Mouse (Mus musculus): ENCODE measurements around the gene Mical1.

Mical1 gene

GRCm38 (mm10) chr10:41477278-41478181 lies 1.4 kb downstream of the Mical1 start:
- peak; percentile 87 for DNase-seq (ENCODE audit: low spot score)

- DNase-seq (ENCODE audit: low spot score), result no peak
Measured at GRCm38 (mm10) chr10:41479961-41480360, 3.8 kb downstream of the Mical1 start.

GRCm38 (mm10) chr10:41480938-41481880 lies 5.1 kb downstream of the Mical1 start:
- DNase-seq (ENCODE audit: low spot score), result no peak

GRCm38 (mm10) chr10:41482446-41482845 lies 6.3 kb downstream of the Mical1 start:
- DNase-seq (ENCODE audit: low spot score), result no peak

- DNase-seq (ENCODE audit: low spot score), result no peak
Measured at GRCm38 (mm10) chr10:41485778-41486177, 9.7 kb downstream of the Mical1 start.

- no peak for DNase-seq (ENCODE audit: low spot score)
Measured at GRCm38 (mm10) chr10:41486506-41487170, 10.5 kb downstream of the Mical1 start.

- DNase-seq (ENCODE audit: low spot score), result no peak
Measured at GRCm38 (mm10) chr10:41488877-41489276, 12.8 kb downstream of the Mical1 start.

GRCm38 (mm10) chr10:41489294-41489693 lies 13.2 kb downstream of the Mical1 start:
- no peak for DNase-seq (ENCODE audit: low spot score)

- peak; percentile 95 for DNase-seq (ENCODE audit: low spot score)
Measured at GRCm38 (mm10) chr10:41489708-41490517, 13.8 kb downstream of the Mical1 start, which contains the start of the genes Smpd2 and Ppil6. Smpd2 (minus strand) TSS chr10:41490369. Ppil6 (plus strand) TSS chr10:41490439.

- DNase-seq (ENCODE audit: low spot score), result no peak
Measured at GRCm38 (mm10) chr10:41490518-41490873, 14.4 kb downstream of the Mical1 start.

- DNase-seq (ENCODE audit: low spot score), result no peak
Measured at GRCm38 (mm10) chr10:41491111-41491510, 15.0 kb downstream of the Mical1 start.

GRCm38 (mm10) chr10:41500941-41501340 lies 24.8 kb downstream of the Mical1 start:
- no peak for DNase-seq (ENCODE audit: low spot score)

- DNase-seq (ENCODE audit: low spot score), result no peak
Measured at GRCm38 (mm10) chr10:41504996-41505395, 28.9 kb downstream of the Mical1 start.

- DNase-seq (ENCODE audit: low spot score), result peak; percentile 87
Measured at GRCm38 (mm10) chr10:41505446-41505845, 29.3 kb downstream of the Mical1 start.

GRCm38 (mm10) chr10:41509160-41509559 lies 33.0 kb downstream of the Mical1 start:
- peak; percentile 73 for DNase-seq (ENCODE audit: low spot score)

- DNase-seq (ENCODE audit: low spot score), result no peak
Measured at GRCm38 (mm10) chr10:41514301-41514700, 38.2 kb downstream of the Mical1 start.

- no peak for DNase-seq (ENCODE audit: low spot score)
Measured at GRCm38 (mm10) chr10:41514921-41515320, 38.8 kb downstream of the Mical1 start.

GRCm38 (mm10) chr10:41518508-41518980 lies 42.4 kb downstream of the Mical1 start:
- peak; percentile 86 for DNase-seq (ENCODE audit: low spot score)

GRCm38 (mm10) chr10:41518981-41519618 lies 43.0 kb downstream of the Mical1 start, which contains the start of gene Cd164:
Cd164 (plus strand) TSS chr10:41519414.
- DNase-seq (ENCODE audit: low spot score), result peak; percentile 96
